Mouse (Mus musculus): ENCODE measurements around the gene Rasl11a. TPM values are rescaled to one million over a fixed set of nuclear protein-coding genes. Genes with fewer than 3 reads are reported as not detected.

Rasl11a gene
- polyA plus RNA-seq (2014; fragmentation: Nextera tagmentation; extraction: Ambion mirVana), result 24.8 and 28.6 TPM in 2 replicates

- Histone ChIP-seq H3K4me1 (replicated peaks; ENCODE audit: control insufficient read depth, insufficient read depth, low read length) (0 out of 2 replicates have a peak, but pooled peaks cover 2% of the 10 kb centered on the region), H3K27ac (ENCODE audit: low read depth, low read length) (peak within 1 kb of the TSS; percentile 68), H3K9me3 (ENCODE audit: control insufficient read depth, low read length) (no peaks in the 10 kb centered on the region), H3K36me3 (ENCODE audit: control insufficient read depth, insufficient read depth, low read length) (no peaks in the 10 kb centered on the region; the same call in 1 of the 2 replicates), H3K4me3 (ENCODE audit: low read depth, low read length) (peak within 1 kb of the TSS; percentile 67), H3K27me3 (ENCODE audit: control insufficient read depth, insufficient read depth, low read length) (no peaks in the 10 kb centered on the region), H3K4me2 (ENCODE audit: low read depth, low read length, severe bottlenecking) (peak within 1 kb of the TSS; percentile 58), H3K9ac (ENCODE audit: low read length) (peak within 1 kb of the TSS; percentile 92)
- WGBS, result under 1% methylated on average over 40 of the region's 40 CpGs
- DNase-seq (ENCODE audit: low spot score) (peak; percentile 93), ATAC-seq (replicated peaks; ENCODE audit: low FRiP score) (peak; percentile 90)
These were observed at the start of gene Rasl11a for GRCm38 (mm10) chr5:146844945-146845365. TSS of gene Rasl11a (plus strand) at chr5:146845071.

- Histone ChIP-seq H3K4me3 (ENCODE audit: low read depth, low read length) (no peak overlapping the region), H3K36me3 (ENCODE audit: control insufficient read depth, insufficient read depth, low read length) (no peaks in the 10 kb centered on the region), H3K27ac (ENCODE audit: low read depth, low read length) (no peak overlapping the region), H3K9me3 (ENCODE audit: control insufficient read depth, low read length) (no peaks in the 10 kb centered on the region), H3K4me1 (replicated peaks; ENCODE audit: control insufficient read depth, insufficient read depth, low read length) (peaks cover 7% of the 10 kb centered on the region; the same call in 1 of the 2 replicates), H3K4me2 (ENCODE audit: low read depth, low read length, severe bottlenecking) (no peak overlapping the region), H3K9ac (ENCODE audit: low read length) (no peak overlapping the region), H3K27me3 (ENCODE audit: control insufficient read depth, insufficient read depth, low read length) (no peaks in the 10 kb centered on the region)
- ATAC-seq (replicated peaks; ENCODE audit: low FRiP score), result no peak
- no peak for DNase-seq (ENCODE audit: low spot score)
- WGBS, result 68% methylated on average over 13 of the region's 13 CpGs
These were observed 49.1 kb upstream of the Rasl11a start for GRCm38 (mm10) chr5:146795728-146796127.

GRCm38 (mm10) chr5:146798031-146798430 lies 46.8 kb upstream of the Rasl11a start:
- no peak for ATAC-seq (replicated peaks; ENCODE audit: low FRiP score)
- H3K9me3 ChIP-seq (ENCODE audit: control insufficient read depth, low read length), result no peaks in the 10 kb centered on the region
- no peaks in the 10 kb centered on the region for H3K36me3 ChIP-seq (ENCODE audit: control insufficient read depth, insufficient read depth, low read length)
- no peaks in the 10 kb centered on the region for H3K27me3 ChIP-seq (ENCODE audit: control insufficient read depth, insufficient read depth, low read length)
- no peak for DNase-seq (ENCODE audit: low spot score)
- peaks cover 5% of the 10 kb centered on the region; the same call in 1 of the 2 replicates for H3K4me1 ChIP-seq (replicated peaks; ENCODE audit: control insufficient read depth, insufficient read depth, low read length)
- WGBS, result 72% methylated on average over 9 of the region's 9 CpGs
- no peak overlapping the region for H3K4me3 ChIP-seq (ENCODE audit: low read depth, low read length)
- H3K9ac ChIP-seq (ENCODE audit: low read length), result no peak overlapping the region
- H3K27ac ChIP-seq (ENCODE audit: low read depth, low read length), result no peak overlapping the region
- H3K4me2 ChIP-seq (ENCODE audit: low read depth, low read length, severe bottlenecking), result no peak overlapping the region

GRCm38 (mm10) chr5:146806004-146806430 lies 38.9 kb upstream of the Rasl11a start:
- DNase-seq (ENCODE audit: low spot score) (no peak), ATAC-seq (replicated peaks; ENCODE audit: low FRiP score) (no peak)
- no peak overlapping the region for H3K4me3 ChIP-seq (ENCODE audit: low read depth, low read length)
- H3K27me3 ChIP-seq (ENCODE audit: control insufficient read depth, insufficient read depth, low read length), result no peaks in the 10 kb centered on the region
- 84% methylated on average over 8 of the region's 8 CpGs for WGBS
- H3K36me3 ChIP-seq (ENCODE audit: control insufficient read depth, insufficient read depth, low read length), result no peaks in the 10 kb centered on the region
- H3K27ac ChIP-seq (ENCODE audit: low read depth, low read length), result no peak overlapping the region
- no peak overlapping the region for H3K4me2 ChIP-seq (ENCODE audit: low read depth, low read length, severe bottlenecking)
- no peaks in the 10 kb centered on the region for H3K9me3 ChIP-seq (ENCODE audit: control insufficient read depth, low read length)
- no peak overlapping the region for H3K9ac ChIP-seq (ENCODE audit: low read length)
- no peaks in the 10 kb centered on the region for H3K4me1 ChIP-seq (replicated peaks; ENCODE audit: control insufficient read depth, insufficient read depth, low read length)

- WGBS, result 80% methylated on average over 5 of the region's 5 CpGs
- no peak overlapping the region for H3K27ac ChIP-seq (ENCODE audit: low read depth, low read length)
- H3K36me3 ChIP-seq (ENCODE audit: control insufficient read depth, insufficient read depth, low read length), result no peaks in the 10 kb centered on the region
- H3K9me3 ChIP-seq (ENCODE audit: control insufficient read depth, low read length), result no peaks in the 10 kb centered on the region
- no peak overlapping the region for H3K9ac ChIP-seq (ENCODE audit: low read length)
- no peaks in the 10 kb centered on the region for H3K4me1 ChIP-seq (replicated peaks; ENCODE audit: control insufficient read depth, insufficient read depth, low read length)
- H3K4me2 ChIP-seq (ENCODE audit: low read depth, low read length, severe bottlenecking), result no peak overlapping the region
- H3K27me3 ChIP-seq (ENCODE audit: control insufficient read depth, insufficient read depth, low read length), result no peaks in the 10 kb centered on the region
- no peak overlapping the region for H3K4me3 ChIP-seq (ENCODE audit: low read depth, low read length)
- no peak for ATAC-seq (replicated peaks; ENCODE audit: low FRiP score)
- DNase-seq (ENCODE audit: low spot score), result no peak
These were observed 34.9 kb upstream of the Rasl11a start for GRCm38 (mm10) chr5:146809951-146810350.

- H3K4me3 ChIP-seq (ENCODE audit: low read depth, low read length), result no peak overlapping the region
- H3K9me3 ChIP-seq (ENCODE audit: control insufficient read depth, low read length), result no peaks in the 10 kb centered on the region
- H3K27ac ChIP-seq (ENCODE audit: low read depth, low read length), result no peak overlapping the region
- H3K9ac ChIP-seq (ENCODE audit: low read length), result no peak overlapping the region
- H3K4me2 ChIP-seq (ENCODE audit: low read depth, low read length, severe bottlenecking), result no peak overlapping the region
- WGBS, result 88% methylated on average over 5 of the region's 5 CpGs
- no peak for DNase-seq (ENCODE audit: low spot score)
- no peak for ATAC-seq (replicated peaks; ENCODE audit: low FRiP score)
- H3K4me1 ChIP-seq (replicated peaks; ENCODE audit: control insufficient read depth, insufficient read depth, low read length), result no peaks in the 10 kb centered on the region
- H3K36me3 ChIP-seq (ENCODE audit: control insufficient read depth, insufficient read depth, low read length), result no peaks in the 10 kb centered on the region
- no peaks in the 10 kb centered on the region for H3K27me3 ChIP-seq (ENCODE audit: control insufficient read depth, insufficient read depth, low read length)
These were observed 32.0 kb upstream of the Rasl11a start for GRCm38 (mm10) chr5:146812866-146813265.

GRCm38 (mm10) chr5:146813421-146813820 lies 31.4 kb upstream of the Rasl11a start:
- no peak overlapping the region for H3K4me3 ChIP-seq (ENCODE audit: low read depth, low read length)
- H3K4me2 ChIP-seq (ENCODE audit: low read depth, low read length, severe bottlenecking), result no peak overlapping the region
- no peak for ATAC-seq (replicated peaks; ENCODE audit: low FRiP score)
- no peaks in the 10 kb centered on the region for H3K27me3 ChIP-seq (ENCODE audit: control insufficient read depth, insufficient read depth, low read length)
- no peak overlapping the region for H3K9ac ChIP-seq (ENCODE audit: low read length)
- no peak overlapping the region for H3K27ac ChIP-seq (ENCODE audit: low read depth, low read length)
- no peaks in the 10 kb centered on the region for H3K9me3 ChIP-seq (ENCODE audit: control insufficient read depth, low read length)
- DNase-seq (ENCODE audit: low spot score), result no peak
- no peaks in the 10 kb centered on the region for H3K36me3 ChIP-seq (ENCODE audit: control insufficient read depth, insufficient read depth, low read length)
- no peaks in the 10 kb centered on the region for H3K4me1 ChIP-seq (replicated peaks; ENCODE audit: control insufficient read depth, insufficient read depth, low read length)
- WGBS, result 86% methylated on average over 4 of the region's 4 CpGs

- WGBS, result 86% methylated on average over 4 of the region's 4 CpGs
- ATAC-seq (replicated peaks; ENCODE audit: low FRiP score), result no peak
- Histone ChIP-seq H3K27me3 (ENCODE audit: control insufficient read depth, insufficient read depth, low read length) (no peaks in the 10 kb centered on the region), H3K9ac (ENCODE audit: low read length) (no peak overlapping the region), H3K4me3 (ENCODE audit: low read depth, low read length) (no peak overlapping the region), H3K27ac (ENCODE audit: low read depth, low read length) (no peak overlapping the region), H3K4me1 (replicated peaks; ENCODE audit: control insufficient read depth, insufficient read depth, low read length) (no peaks in the 10 kb centered on the region), H3K9me3 (ENCODE audit: control insufficient read depth, low read length) (no peaks in the 10 kb centered on the region), H3K36me3 (ENCODE audit: control insufficient read depth, insufficient read depth, low read length) (no peaks in the 10 kb centered on the region), H3K4me2 (ENCODE audit: low read depth, low read length, severe bottlenecking) (no peak overlapping the region)
- no peak for DNase-seq (ENCODE audit: low spot score)
These were observed 29.5 kb upstream of the Rasl11a start for GRCm38 (mm10) chr5:146815394-146815793.

GRCm38 (mm10) chr5:146817583-146817982 lies 27.3 kb upstream of the Rasl11a start:
- Histone ChIP-seq H3K27me3 (ENCODE audit: control insufficient read depth, insufficient read depth, low read length) (no peaks in the 10 kb centered on the region), H3K9me3 (ENCODE audit: control insufficient read depth, low read length) (no peaks in the 10 kb centered on the region), H3K9ac (ENCODE audit: low read length) (no peak overlapping the region), H3K36me3 (ENCODE audit: control insufficient read depth, insufficient read depth, low read length) (no peaks in the 10 kb centered on the region), H3K4me1 (replicated peaks; ENCODE audit: control insufficient read depth, insufficient read depth, low read length) (no peaks in the 10 kb centered on the region), H3K27ac (ENCODE audit: low read depth, low read length) (no peak overlapping the region), H3K4me2 (ENCODE audit: low read depth, low read length, severe bottlenecking) (no peak overlapping the region), H3K4me3 (ENCODE audit: low read depth, low read length) (no peak overlapping the region)
- WGBS, result 89% methylated on average over 8 of the region's 8 CpGs
- no peak for ATAC-seq (replicated peaks; ENCODE audit: low FRiP score)
- no peak for DNase-seq (ENCODE audit: low spot score)

All from forebrain, embryonic 11.5 days (tissue).